Mouse (Mus musculus): ENCODE measurements around the gene Gabarapl2.
"Not testable (repeated sequence)": the region's sequence is repeated elsewhere in the genome, so short reads cannot be mapped to it uniquely, and the experiment has no call there.

Gene Gabarapl2

DNA sequence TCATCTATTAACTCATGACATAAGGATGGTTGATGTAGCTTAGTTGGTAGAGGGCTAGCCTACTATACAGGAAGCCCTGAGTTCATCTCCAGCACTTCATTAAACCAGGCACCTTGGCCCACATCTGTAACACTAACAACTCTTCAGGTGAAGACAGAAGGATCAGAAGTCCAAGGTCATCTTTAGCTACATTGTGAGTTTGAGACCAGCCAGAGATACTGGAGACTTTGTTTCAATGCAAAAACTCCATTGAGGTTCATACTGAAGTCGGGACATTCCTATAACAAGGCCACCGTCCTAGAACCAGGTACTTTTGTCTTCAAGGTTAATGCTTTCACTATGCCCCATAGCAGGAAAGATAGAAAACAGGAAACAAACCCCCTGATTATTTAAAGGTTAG, 6.3 kb upstream of the Gabarapl2 start:
- no peak for DNase-seq (ENCODE audit: low spot score in 2 of 2)

DNA sequence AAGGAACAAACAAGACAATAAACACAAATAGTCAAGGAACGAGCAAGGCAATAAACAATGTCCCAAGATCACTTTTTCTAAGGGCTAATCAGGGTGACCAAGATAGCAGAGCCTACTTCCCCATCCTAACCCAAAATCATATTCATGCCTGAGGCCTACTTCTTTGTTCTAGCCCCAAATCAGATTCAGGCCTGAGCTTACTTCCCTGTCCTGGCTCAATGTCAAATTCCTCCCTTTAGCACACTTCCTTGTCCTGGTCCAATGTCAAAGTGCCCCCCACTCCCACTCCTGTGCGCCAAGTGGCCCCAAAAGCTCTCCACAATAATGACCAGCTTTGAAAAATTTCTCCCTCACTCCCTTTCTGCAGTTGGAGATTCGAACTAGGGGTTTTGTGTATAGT, 3.3 kb upstream of the Gabarapl2 start:
- no peak for DNase-seq (ENCODE audit: low spot score in 2 of 2)

GRCm38 (mm10) chr8:111938076-111938985, 2.2 kb upstream of the Gabarapl2 start:
- DNase-seq (ENCODE audit: low spot score in 2 of 2): not testable (repeated sequence)

GRCm38 (mm10) chr8:111939516-111940142, 874 bp upstream of the Gabarapl2 start:
- no peak for DNase-seq (ENCODE audit: low spot score in 2 of 2)

- DNase-seq (ENCODE audit: low spot score in 2 of 2): peak in 1 of 2 experiments; percentile 19
Measured at GRCm38 (mm10) chr8:111941101-111941454, 575 bp downstream of the Gabarapl2 start.

- no peak for DNase-seq (ENCODE audit: low spot score in 2 of 2)
Measured at GRCm38 (mm10) chr8:111943544-111943943, 3.0 kb downstream of the Gabarapl2 start.

GRCm38 (mm10) chr8:111947144-111947543, 6.6 kb downstream of the Gabarapl2 start:
- no peak for DNase-seq (ENCODE audit: low spot score in 2 of 2)

- no peak for DNase-seq (ENCODE audit: low spot score in 2 of 2)
Measured at GRCm38 (mm10) chr8:111947954-111948353, 7.5 kb downstream of the Gabarapl2 start.

DNA sequence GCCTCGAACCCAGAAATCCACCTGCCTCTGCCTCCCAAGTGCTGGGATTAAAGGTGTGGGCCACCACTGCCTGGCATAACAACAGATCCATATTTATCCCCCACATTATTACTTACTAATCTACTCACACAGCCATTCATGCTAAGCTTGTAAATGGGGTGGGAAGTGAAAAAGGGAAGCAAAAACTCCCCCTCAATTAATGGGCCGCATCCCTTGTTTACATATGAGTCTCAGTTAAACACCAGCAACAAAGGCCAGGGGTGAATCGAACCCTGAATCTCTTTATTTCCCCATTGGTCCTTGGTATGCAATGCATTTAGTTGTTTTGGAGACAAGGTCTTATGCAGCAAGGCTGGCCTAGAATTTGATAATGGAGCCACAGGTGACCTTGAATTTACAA, 10.3 kb downstream of the Gabarapl2 start:
- DNase-seq (ENCODE audit: low spot score in 2 of 2): no peak

DNA sequence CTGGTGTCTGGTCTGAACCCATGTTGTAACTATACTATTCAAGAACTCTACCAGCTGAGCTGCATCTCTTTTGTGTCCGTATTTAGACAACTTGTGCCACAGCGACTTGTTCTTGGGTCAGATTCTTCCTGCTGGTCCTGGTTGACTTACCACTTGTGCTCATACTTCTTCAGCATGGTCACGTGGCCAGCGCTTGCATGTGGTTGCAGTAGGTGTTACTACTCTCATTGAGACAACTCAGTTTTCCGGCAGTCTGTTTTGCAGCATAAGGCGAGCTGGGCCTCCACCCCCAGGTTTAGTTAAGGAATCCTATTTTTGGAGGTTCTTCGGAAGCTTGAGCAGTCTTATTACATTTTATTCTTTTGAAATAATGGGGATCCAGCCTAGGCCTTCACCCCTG, 10.8 kb downstream of the Gabarapl2 start:
- no peak for DNase-seq (ENCODE audit: low spot score in 2 of 2)

- no peak for DNase-seq (ENCODE audit: low spot score in 2 of 2)
Measured at GRCm38 (mm10) chr8:111951936-111952335, 11.4 kb downstream of the Gabarapl2 start.

DNA sequence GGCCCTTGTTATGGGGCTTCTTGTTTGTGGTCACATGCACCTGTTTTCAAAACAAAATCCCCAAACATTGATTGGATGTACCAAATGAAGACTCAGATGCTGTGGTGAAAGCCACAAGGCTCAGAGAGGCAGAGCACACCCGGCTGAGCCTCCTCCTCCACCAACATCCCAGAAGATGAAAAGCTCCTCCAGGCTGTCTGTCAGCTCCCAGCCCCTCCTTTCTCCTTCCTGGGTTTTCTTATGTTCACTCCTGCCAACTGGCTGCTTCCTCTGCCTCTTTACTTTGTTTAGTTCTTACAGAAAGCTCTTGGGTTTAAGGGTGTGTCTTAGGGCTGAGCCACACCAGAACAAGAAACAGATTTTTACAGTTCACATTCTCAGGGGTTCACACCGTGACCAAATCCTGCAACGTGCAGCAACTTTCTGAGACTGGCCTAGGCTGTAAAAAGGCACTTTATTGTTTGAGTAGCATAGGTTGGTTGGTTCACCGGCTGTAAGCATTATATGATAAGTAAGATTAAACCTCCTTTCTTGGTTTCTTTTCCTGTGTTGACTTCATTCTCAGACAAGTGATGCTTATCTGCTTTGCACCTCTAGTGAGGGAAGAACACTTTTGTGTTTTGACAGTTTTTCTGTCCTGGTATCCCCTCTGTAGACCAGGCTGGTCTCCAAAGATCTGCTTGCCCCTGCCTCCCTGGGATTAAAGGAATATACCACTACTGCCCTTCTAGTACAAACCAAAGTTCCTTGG, 14.5 kb downstream of the Gabarapl2 start:
- DNase-seq (ENCODE audit: low spot score in 2 of 2): no peak

DNA sequence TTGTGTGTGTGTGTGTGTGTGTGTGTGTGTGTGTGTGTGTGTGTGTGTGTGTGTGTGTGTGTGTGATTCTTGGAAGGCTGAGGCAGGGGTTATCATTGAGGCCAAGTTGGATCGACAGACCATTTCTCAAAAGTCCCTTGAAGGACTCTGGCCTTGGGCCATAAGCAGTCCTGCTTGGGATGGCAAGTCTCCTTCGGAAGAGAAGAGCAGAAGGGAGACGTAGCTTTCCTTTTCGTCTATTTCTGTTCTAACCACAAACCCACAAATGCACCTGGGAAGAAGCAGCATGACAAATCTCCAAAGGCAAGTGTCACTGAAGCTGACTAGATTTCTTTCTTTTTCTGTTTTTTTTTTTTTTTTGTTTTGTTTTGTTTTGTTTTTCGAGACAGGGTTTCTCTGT, 15.4 kb downstream of the Gabarapl2 start:
- DNase-seq (ENCODE audit: low spot score in 2 of 2): no peak

DNA sequence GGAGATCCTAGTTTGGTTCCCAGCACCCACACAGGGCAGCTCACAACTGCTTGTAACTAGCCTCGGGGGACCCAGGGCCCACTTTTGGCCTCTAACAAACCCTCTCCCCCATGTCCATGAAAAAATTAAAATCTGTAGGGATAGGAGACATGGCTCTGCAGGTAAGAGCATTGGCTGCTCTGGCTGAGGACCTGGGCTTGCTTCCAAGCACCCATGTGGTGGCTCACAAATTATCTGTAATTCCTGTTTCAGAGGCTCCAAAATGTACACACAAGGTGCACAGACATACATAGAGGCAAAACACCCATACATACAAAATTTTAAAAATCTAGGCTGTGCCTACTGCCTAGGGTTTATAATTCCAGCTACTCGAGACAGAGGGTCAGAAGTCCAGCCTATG, 16.7 kb downstream of the Gabarapl2 start:
- no peak for DNase-seq (ENCODE audit: low spot score in 2 of 2)

DNA sequence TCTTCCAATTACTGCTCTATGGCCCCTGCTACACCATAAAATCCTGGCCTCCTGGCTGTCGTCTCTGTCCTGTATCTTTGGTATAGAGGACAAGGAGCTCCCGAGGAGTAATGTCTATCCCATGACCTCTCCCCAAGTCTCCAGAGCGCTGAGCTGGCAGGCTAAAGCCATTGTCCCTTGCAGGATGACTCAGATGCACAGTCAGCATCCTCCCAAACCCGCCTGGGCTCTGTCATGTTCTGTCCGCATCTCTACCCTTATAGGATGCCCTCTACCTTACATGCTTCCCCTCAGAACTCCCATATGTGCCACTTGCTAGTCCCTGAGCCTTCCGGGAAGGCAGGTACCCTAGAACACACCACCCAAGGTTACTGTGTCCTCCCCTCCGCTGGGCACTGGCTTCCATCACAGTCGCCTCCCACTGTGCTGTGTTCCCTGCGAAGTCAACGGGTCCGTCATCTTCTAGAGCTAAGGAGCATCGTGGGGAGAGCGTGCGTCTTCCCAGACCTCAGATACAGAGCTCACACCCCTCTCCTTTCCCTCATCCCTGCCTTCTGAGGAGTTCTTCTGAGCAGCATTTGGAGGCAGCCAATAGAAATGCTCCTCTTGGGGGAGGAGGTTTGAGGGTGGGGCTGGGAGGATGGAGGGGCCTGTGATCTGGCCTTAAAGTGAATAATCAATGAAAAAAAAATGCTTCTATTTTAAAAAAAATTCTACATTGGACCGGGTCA, 20.3 kb downstream of the Gabarapl2 start:
- no peak for DNase-seq (ENCODE audit: low spot score in 2 of 2)

GRCm38 (mm10) chr8:111961330-111961729, 20.8 kb downstream of the Gabarapl2 start:
- no peak for DNase-seq (ENCODE audit: low spot score in 2 of 2)

DNA sequence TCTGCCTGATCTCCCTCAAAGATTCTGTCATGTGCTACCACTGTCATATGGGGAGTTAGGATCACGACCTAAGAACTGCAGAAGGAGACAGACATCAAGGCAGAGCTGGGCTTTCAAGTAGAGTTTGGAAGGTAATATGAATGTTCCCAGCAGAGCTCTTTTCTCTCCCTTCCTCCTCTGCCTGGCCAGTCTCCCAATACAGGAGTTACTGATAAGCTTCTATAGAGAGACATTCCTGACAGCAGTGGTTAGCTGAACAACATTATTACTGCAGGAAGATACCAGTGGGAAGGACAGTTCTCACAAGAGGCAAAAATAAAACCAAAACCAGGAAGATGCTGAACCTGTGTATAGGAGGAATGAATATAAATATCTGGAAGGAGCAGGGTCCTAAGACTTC, 22.1 kb downstream of the Gabarapl2 start:
- no peak for DNase-seq (ENCODE audit: low spot score in 2 of 2)

DNA sequence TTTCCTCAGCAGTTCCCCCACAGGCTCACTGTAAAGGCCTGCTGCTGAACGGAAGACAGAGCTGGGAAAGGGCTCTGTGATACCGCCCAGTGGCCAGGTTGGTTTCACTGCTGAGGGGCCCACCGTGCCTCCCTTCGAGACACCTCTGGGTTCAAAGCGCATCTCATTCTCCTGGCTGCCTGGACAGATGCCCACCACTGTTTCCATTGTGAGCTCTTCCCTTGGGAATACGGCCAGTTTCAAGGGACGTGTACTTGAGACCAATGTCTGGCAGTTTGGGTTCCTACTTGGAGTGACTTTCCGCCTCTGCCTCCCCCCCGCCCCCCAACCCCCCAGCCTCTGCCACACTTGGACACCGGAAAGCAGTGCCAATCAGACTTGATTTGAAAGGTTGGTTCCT, 22.6 kb downstream of the Gabarapl2 start:
- no peak for DNase-seq (ENCODE audit: low spot score in 2 of 2)

DNA sequence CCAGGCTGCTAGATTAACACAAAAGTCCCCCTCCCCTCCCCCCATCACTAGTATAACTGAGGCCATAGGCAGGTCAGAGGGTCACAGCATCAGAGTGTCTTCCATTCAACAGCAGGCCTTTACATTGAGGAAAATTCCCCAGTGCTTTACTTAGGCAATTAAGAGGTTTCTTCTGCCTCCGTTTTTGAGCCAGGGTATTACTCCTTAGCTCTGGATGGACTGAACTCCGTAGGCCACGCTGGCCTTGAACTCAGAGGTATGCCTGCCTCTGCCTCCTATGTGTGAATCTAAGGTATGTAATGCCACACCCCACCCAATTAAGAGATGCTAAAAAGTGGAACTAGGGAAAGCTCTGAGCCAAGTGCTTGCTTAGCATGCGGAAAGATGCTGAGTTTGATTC, 23.0 kb downstream of the Gabarapl2 start:
- no peak for DNase-seq (ENCODE audit: low spot score in 2 of 2)

DNA sequence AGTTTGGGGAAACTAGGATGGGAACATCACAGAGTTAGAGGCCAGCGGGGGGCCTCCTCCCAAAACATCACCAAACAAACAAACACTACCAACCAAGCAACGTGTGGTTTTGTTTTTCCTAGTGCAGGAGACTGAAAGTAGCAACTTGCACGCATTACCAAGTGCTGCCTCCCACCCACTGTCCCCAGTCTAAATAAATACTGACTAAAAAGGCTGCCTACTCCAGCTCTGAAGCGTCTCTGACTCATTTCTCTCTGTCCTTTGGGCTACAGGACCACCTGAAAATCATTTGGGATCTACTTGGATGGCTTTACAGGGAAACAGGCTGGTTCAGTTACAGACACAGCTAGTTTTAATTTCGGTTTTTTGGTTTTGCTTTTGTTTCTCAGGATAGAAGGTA, 23.8 kb downstream of the Gabarapl2 start:
- DNase-seq (ENCODE audit: low spot score in 2 of 2): no peak

DNA sequence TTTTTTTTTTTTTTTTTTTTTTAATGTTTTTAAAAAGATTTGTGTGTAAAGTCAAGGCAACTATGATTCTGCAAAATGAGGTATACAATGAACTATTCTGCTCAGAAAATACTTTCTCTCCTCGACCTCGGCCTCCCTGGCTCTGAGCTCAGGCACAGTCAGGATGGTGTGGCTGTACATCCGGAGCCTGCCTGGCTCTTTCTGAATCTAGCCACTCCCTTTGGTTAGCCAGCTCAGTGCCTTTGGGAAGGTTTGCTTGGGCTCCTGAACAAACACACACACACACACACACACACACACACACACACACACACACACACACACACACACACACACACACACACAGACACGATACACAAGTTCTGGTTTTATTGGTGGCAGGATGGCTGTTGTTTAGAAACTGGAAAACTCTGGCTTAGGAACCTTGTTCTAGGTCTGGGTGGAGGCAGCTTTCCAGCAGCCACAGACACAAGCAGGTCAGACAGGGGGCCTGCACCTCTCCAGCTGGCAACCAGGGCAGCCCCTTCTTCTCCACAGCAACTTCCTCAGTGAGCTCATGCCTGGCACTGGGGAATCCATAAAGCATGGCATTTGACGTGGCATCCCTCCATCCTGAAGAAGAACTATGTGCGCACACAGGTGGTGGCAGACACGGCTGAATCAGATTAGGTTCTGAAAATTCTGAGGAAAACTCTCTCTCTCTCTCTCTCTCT, 24.5 kb downstream of the Gabarapl2 start:
- DNase-seq (ENCODE audit: low spot score in 2 of 2): no peak

Measured in cerebellum, postnatal 4 days (tissue).